Mouse (Mus musculus) adrenal gland, postnatal 10 days (tissue): ENCODE results near the gene Capn13. TPM values are rescaled to one million over a fixed set of nuclear protein-coding genes. Genes with fewer than 3 reads are reported as not detected.
"Not testable (repeated sequence)": the region's sequence is repeated elsewhere in the genome, so short reads cannot be mapped to it uniquely, and the experiment has no call there.

Experiments used
- DNase-seq: peaks from one replicate; pipeline ENCODE4 v3.0.0; 2021; ENCODE audit warnings: mixed read lengths
- total RNA-seq, 2 experiments: library from RNA; stranded (reverse); gene quantifications; 2 replicates each; pipeline ENCODE4 v1.2.3; 2021

Gene Capn13
- total RNA-seq, 2 experiments from 2014 or later = not detected

- no peak for DNase-seq
Measured at GRCm38 (mm10) chr17:73273809-73274208, 126.9 kb downstream of the Capn13 start.

GRCm38 (mm10) chr17:73271797-73272600 is 128.7 kb downstream of the Capn13 start:
- DNase-seq = no peak

GRCm38 (mm10) chr17:73270871-73271796 is 129.5 kb downstream of the Capn13 start:
- no peak for DNase-seq

GRCm38 (mm10) chr17:73263077-73263501 is 137.6 kb downstream of the Capn13 start:
- peak; percentile 81 for DNase-seq

DNA sequence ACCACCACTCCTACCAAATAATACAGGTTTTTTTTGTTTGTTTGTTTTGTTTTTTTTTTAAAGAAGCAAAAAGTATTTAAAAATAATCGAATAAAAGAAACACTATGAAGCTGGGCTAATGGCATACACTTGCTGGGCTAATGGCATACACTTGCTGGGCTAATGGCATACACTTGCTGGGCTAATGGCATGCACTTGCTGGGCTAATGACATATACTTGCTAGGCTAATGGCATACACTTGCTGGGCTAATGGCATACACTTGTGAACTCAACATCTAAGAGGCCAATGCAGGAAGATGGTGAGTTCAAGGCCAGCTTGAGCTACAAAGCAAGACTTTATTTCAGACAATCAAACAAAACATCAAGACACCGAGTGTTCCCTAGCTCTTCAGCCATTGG is 138.1 kb downstream of the Capn13 start:
- DNase-seq = no peak

GRCm38 (mm10) chr17:73259258-73259657 is 141.4 kb downstream of the Capn13 start:
- DNase-seq = not testable (repeated sequence)

DNA sequence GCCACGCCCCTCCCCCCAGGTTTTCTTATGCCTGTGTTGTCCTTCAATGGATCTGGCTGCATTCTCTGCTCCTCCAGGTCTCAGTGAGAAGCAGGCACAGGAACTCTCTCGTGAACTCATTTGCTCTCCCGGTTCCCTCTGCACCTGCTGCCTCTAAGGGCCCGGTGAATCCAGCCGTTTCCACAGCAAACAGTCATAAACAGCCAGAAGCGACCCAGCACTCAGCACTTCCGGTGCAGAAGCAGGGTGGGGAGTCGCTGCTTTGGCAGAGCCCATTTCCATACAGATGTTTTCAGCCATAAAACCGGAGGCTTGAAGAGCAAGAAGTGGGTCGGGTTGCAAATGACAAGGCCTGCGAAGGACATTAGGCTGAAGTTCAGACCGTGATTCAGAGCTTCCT is 142.0 kb downstream of the Capn13 start:
- no peak for DNase-seq
